Mouse (Mus musculus) right cerebral cortex, postnatal 36 days (tissue): ENCODE measurements around the gene Spata25.
"Not testable (repeated sequence)": the region's sequence is repeated elsewhere in the genome, so short reads cannot be mapped to it uniquely, and the experiment has no call there.

Experiments
- DNase-seq, 2 experiments: peaks; one replicate each; pipeline ENCODE4 v3.0.0; 2022; ENCODE audit warnings: low spot score in 2 of 2, mixed read lengths in 1 of 2

Spata25 gene

DNA sequence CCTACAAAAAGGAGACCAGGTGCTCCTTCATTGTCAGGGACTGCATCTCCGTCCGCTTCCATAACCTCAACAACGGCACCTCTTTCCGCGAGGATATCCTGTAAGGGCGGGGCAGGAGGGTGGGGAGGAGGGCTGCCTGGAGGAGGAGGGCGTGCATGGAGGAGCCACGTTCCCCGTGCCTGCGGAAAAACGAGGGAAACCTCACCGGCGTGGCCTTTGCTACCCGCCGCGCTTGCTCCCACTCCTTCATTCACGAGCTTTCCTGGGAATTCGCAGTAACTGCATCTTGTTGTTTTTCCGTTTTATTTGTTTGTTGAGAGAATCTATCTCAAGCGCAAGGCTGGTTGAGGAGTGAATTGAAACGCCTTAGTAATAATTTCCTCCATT lies 23.0 kb downstream of the Spata25 start:
- no peak for DNase-seq

DNA sequence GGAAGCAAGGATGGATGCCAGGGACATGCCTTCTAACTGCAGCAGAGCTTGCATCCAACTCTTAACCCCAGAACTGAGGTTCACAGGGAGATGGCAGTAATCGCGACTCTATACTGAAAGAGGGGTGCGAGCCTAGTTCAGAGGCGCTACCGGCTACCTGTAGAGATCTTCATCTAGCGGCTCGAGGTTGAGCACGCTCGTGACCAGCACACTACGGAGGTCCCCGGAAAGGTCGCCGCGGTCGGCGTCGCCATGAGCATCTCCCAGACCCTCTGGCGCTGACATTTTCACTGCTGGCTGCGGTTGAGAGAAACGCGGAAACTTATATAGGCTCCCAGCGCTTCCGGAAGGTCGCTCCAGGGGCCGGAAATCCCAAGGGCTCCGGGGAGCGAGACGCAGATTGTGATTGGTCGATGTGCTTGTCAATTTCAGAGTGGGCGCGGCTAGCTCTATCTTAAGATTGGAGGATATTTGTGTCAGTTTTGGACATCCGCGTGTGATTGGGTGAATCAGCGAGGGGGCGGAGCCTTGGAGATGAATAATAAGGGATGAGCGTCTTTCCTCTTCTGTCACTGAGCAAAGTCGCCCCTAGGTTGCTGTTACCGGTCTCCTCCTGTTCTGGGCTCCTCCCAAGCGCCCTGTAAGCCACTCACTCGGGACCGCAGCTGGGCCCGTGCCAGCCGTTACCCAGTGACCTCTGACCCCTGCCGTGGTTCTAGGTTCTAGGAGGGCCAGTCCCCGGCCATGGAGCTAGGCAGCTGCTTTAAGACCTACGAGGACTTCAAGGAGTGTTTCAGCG lies 23.6 kb downstream of the Spata25 start, which contains the start of the genes Acot8 and Zswim3:
Acot8 (minus strand) TSS at position 350 of the 799 bp plus-strand sequence.
Zswim3 (plus strand) TSS at position 566 of the 799 bp plus-strand sequence.
- peak; percentile 96 to 97 for DNase-seq

DNA sequence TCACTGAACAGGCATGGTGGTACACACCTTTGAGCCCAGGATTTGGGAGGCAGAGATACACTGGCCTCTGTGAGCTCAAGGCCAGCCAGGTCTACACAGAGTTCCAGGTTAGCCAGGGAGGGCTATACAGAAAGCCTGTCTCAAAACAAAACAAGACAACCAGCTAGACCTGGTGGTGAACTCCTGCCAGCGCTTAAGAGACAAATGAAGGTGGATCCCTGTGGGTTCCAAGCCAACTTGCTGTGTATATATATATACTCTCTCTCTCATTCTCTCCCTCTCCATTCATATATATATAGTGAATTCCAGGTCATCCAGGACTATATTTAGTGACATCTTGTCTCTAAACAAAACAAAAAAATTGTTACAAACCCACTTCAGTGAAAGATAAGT lies 24.4 kb downstream of the Spata25 start:
- no peak for DNase-seq

DNA sequence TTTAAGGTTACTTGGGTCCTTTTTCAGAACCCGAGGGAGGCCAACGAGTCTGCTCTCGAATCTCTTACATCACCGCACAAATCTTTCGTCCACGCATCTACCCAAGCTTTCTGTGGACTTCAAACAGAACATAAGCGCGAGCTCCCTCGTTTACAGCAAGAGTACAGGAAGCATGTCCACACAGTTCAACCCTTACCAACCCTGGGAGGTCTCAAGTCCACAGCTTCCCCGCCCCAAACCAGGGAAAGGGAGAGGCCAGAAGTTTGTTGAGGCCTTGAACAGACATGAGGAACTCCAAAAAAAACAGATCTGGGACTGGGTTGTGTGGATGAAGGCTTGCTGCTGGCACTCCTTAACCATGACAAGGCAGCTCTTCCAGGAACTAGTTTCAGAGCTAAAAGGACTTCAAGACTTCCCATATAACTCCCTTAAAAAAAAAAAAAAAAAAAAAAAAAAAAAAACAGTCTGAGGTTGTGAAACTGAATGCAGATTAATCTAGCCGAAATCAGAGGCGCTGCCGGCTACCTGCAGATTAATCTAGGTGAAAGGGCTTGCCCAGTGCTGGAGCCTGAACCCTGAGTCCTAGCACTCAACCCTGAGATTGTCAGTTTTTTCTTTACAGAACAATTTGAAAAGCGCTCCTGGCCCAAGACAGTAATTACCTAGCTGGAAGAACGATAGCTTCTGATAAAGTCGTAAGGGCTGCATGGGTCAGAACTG lies 25.0 kb downstream of the Spata25 start:
- no peak for DNase-seq

DNA sequence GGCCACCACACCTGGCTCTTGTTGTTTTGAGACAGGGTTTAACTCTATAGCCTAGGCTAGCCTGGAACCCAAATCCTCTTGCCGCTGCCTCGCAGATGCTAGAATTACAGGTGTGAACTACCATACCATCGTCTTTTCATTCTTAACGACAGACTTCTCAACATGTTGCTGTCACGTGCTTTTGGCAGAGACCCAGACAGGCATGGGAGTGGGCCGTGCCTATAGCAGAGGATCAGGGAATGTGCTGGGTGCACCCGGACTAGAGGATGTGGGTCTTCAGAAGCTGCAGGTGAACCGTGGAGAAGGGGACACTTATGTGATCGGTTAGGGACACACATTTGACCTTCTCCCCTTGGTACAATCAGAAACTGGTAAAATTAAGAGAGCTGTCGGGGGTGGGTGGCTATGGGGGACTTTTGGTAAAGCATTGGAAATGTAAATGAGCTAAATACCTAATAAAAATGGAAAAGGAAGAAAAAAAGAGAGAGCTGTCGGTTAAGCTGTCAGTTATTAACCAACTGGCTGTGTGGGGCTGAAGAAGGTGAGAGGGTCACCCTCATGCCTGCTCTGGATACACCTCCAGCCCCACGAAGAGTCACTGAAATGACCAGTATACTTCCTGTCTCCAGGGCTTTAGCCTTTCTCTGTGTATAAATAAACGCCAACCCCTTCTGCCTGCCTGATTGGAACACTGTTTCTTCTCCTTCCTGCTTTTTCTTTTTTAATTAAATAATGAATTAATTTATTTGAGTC lies 27.9 kb downstream of the Spata25 start:
- no peak for DNase-seq

DNA sequence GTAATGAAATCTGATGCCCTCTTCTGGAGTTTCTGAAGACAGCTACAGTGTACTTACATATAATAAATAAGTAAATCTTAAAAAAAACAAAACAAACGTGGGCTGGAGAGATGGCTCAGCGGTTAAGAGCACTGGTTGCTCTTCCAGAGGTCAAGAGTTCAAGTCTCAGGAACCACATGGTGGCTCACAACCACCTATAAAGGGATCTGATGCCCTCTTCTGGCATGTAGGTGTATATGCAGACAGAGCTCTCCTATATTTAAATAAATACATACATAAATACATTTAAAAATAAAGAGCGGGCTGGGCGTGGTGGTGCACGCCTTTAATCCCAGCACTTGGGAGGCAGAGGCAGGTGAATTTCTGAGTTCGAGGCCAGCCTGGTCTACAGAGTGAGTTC lies 29.8 kb downstream of the Spata25 start:
- not testable (repeated sequence) for DNase-seq

DNA sequence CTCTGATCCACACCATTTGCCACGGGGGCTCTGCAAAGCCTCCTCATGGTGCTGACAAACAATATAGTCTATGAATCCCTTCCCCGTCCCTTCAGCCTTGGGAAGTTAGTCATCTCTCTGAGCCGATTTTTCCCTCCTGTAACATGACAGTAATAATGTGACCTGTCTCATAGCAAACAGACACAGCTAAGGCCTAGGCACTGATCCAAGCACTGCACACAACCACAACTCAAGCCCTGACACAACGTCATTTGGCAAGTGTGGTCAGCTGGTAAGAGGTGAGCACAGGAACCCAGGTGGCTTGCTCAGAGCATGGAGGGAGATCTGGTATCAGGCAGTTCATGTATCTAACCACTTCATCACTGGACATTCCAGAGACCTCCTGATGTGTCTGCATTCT lies 32.5 kb downstream of the Spata25 start:
- no peak for DNase-seq

DNA sequence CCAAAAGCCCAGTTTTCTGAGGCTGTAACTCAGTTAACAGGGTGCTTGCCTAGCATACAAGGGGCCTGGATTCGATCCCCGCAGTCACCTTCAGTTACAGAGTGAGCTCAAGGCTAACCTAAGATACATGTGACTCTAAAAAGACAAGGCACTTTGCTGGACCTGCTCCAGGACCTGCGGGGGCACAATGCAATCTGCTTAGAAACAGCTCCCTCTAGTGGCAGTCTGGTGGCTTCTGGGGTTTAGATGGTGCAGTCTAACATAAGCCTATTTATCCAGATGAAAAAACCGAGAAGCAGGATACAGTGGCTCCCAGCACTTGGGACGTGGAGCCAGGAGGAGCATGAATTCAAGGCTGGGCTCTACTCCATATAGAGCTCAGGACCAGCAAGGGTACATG lies 34.0 kb downstream of the Spata25 start:
- peak; percentile 71 to 74 for DNase-seq

DNA sequence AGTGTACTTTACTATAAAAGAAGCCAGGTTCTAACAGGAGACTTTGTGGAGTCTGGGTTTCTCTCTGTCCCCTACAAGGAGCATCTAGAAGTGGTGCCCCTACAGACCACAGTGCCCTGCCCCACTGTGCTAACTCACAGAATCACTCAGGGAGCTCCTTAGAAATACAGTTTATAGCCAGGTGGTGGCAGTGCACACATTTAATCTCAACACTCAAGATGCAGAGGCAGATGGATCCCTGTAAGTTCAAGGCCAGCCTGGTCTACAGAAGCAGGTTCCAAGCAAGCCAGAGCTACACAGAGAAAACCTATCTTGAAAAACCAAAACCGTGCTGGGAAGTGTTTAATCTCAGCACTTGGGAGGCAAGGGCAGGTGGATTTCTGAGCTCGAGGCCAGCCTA lies 34.6 kb downstream of the Spata25 start:
- no peak for DNase-seq

DNA sequence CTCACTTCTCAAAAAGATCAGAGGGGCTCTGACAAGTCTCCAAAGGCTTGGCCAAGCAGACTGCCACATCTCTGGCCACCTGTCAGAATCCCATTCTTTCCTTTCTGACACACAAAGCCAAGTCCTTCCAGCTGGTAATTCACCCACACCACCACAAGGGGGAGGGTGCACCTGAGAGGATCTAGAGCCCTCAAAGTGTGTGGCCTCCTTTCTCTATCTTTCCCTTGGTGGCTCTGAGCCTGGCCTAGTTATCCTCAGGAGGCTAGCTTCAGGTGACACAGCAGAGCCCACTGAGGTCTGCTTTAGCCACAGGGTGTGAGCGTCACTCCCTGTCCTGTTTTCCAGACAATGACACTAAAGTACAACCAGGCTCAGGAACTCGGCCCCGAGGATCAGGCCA lies 35.1 kb downstream of the Spata25 start:
- no peak for DNase-seq

DNA sequence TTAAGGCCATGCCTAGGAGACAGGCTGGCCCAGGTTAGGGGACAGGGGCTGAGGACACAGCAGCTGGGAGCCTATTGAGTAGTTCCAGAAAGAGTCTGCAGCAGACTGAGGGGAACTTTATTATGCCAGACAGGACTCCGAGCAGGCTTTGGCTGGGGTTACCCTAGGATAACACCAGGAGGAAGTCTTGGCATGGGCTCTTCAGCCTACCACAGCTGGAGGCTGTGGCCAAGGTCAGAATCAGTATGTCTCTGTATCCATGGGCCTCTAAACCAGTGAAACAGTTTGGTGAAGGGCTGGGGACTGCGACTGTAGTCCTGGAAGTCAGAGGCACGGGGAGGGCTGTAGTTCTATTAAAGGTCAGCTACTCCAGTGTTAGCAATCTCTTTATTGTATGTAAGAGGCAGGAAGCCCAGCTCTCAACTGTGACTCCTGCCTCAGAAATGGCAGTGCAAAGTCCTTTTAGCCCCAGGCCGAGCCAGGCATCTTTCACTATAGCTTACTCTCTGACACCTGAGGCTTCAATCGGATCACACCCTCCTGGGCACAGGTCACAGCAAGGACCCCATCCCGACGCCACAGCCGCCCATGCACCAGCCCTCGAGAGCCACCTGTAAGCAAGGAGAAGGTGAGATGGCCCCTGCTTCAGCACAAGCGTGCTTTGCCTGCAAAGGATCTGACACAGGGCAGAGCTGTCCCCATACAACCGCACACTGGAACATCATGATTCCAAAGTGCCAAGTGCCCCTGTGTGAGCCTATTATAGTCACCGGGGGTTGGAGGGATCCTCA lies 35.7 kb downstream of the Spata25 start:
- DNase-seq, result no peak

DNA sequence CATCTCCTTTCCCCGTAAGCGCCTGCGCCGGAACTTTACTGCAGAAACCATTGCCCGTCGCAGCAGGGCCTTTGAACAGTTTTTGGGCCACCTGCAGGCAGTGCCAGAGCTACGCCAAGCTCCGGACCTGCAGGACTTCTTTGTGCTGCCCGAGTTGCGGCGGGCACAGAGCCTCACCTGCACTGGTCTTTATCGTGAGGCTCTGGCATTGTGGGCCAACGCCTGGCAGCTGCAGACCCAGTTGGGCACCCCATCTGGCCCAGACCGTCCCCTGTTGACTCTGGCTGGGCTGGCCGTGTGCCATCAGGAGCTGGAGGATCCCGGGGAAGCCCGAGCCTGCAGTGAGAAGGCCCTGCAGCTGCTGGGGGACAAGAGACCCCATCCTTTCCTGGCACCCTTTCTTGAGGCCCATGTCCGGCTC lies 36.5 kb downstream of the Spata25 start:
- no peak for DNase-seq

DNA sequence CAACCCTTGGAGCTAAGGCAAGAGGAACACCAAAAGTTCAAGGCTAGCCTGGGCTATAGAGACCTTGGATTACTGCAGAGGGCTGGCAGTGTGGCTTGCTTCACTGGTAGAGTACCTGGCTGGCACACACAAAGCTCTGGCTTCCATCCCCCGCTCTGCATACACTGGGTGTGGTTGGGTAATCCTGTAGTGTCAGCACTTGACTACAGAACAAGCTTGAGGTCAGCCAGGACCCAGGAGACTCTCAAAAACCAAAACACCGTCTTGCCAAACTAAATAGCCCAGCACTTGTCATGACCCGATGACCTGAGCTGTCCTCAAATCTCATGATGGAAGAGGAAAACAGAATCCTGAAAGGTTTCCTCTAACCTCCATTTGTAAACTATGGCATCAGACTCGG lies 37.9 kb downstream of the Spata25 start:
- DNase-seq, result no peak

DNA sequence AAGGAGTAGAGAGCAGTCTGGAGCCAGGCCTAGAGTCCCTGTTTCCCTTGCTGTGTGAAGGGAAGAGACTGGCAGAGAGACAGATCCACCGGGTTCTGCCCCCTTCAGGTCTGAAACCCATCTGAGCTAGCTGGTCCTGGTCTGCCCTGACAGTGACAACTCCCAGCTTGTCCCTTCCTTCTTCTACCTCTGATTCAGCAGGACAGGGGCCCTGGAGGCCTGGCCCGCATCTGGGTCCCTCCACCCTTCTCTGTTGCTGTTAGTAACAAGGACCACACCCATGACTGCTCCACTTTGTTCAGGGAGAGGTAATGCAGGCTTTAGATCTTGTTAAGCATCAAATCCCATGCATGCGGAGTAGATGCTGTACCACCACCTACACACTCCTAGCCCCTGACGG lies 39.9 kb downstream of the Spata25 start:
- DNase-seq, result no peak

DNA sequence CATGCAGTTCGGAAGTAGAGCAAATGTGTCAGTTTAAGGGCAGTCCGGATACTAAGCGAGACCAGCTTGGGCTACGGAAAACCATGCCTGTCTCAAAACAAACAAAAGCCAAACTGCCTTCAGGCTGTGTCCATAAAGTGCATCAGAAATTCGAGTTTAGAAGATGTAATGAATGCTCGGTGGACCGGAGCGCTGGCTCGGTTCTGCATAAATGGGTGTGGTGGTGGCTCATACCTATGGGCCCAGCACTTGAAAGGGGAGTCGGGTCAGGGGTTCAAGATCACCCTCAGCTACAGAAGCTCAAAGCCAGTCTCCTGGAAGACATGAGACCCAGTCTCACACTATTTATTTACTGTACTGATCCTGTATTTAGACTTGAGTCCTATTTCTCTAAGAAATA lies 40.6 kb downstream of the Spata25 start:
- no peak for DNase-seq

DNA sequence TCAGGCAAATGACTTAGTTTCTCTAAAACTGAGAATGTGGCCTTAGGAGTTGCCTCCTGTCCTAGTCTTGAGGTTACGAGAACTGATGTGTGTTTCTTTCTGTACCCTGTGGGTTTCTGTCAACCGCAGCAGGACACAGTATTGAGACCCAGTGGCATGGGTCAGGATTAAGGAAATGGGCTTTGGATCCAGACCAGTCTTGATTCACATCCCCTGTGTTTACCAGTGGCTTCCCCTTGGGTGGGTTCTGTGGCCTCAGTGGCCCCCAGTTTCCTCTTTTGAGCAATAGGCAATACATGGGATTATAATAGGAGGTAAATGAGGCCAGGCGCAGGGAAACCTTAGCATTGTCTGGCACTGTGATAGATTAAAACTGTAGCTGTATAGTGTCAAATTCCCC lies 41.3 kb downstream of the Spata25 start:
- no peak for DNase-seq

DNA sequence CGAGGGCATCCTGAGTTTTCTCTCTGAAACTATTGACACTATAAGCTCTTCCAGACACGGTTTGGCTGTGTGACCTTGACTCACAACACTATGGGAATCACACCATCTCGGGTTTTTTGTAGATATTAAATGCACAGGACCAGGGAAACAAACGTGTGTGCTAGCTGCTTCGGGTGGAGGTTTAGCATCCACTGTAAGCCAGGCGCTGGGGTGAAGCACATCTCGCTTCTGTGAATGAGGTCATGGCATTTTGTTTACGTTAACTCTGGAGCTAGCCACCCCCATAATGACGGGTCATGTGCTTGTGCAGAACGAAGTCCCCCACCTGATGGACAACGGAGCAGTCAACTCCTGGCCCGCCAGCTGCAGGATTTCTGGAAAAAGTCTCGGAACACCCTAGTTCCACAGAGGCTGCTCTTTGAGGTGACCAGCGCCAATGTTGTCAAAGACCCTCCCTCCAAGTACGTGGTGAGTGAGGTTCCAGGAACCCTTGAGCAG lies 41.9 kb downstream of the Spata25 start:
- DNase-seq, result no peak

DNA sequence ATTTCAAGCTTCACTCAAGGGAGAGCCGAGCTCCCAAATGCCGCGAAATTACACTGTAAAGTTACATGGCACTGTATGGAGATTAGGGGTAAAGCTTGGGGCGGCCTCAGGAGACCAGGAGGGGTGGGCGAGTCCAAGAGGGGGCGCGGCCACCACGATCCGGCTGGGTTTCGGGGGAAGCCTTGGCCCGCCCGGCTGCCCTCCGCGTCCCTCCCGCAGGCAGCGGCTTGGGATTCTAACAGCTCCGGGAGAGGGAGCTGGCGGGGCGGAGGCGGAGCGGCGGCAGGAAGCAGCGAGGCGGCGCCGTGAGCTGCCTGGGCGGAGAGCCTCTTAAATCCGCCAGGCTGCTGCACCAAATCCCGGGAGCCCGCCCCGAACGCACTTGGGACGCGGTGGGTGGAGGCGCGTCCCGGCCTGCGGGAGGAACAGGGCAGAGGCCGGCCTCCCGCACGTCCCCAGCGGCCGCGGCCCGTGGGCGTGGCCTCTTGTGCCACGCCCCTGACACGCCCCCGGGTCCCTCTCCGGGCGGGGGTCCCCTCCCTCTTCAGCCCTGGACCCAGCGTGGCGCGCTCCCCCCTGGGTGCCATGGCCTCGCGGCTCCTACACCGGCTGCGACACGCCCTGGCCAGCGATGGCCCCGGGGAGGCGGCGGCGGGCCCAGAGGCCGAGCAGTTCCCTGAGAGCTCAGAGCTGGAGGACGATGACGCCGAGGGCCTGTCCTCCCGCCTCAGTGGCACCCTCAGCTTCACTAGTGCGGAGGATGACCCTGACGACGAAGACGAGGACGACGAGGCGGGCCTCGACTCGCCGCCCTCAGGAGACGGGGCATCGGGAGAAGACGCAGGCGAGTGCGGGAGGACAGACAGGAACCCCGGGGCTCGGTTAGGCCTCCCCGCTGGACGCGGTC lies 42.6 kb downstream of the Spata25 start, which contains the start of gene Snx21:
Snx21 (plus strand) TSS at position 343 of the 907 bp plus-strand sequence.
- peak; percentile 82 to 85 for DNase-seq

DNA sequence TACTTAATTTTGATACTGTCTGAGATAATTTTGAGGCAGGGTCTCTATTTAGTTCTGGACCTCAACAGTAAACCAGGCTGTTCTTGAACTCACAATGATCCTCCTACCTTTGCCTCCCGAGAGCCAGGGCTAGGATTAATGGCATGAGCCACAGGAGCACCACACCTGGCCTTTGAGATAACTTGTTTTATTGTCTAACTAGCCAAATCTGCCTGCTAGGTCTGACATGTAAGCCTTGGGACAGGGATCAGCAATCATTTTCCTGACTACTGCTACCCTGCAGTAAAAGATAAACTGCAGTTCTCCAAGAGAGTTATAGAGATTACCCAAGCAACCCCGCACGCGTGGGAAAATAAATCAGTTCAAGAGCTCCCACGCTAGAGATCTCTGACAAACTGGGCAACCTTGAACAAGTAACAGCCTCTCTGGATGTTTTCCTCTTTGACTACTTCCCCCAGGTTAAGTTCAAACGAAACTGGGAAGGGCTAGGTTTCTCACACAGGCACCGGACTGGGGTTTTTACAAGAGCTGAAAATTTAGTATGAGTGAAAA lies 43.4 kb downstream of the Spata25 start:
- DNase-seq, result no peak
